ENCODE assay signal across 8 mouse cellular contexts in the genomic region with DNA sequence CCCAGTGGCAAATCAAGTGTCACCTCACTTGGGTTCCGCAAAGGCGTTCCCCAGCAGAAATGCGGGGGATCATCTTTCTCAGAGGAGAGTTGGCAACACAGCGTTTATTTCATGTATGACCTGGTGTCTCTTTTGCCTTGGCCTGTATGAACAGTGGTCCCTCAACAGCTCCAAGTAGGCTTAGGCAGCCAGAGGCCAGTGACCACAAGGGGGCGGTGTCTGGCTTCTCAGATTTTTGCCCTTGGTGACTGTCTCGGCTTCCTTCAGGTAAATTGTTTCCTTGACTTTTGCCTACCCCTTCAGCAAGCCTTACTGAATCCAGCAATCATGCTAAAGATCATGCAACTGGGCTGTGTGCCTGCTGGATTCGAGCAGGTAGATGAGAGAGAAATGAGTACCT. TPM values are rescaled to one million over a fixed set of nuclear protein-coding genes. Genes with fewer than 3 reads are reported as not detected.
DNase-seq lines count a peak whose midpoint lies in the region; TF ChIP-seq lines count a peak whose summit lies in the region.

No protein-coding gene starts in this region.

- no peak overlapping the region for H3K4me3 ChIP-seq in heart, adult 2 months

- DNase-seq in heart, adult 2 months, result peak; percentile 8 to 39
- no peak for DNase-seq in heart, adult 11 months
- DNase-seq in 416B (ENCODE audit: low read depth), result peak; percentile 44
- DNase-seq in adrenal gland, adult 8-10 months, result peak; percentile 8
- DNase-seq in embryo, embryonic 10.5 days (ENCODE audit: low spot score), result peak; percentile 75
- peak; percentile 79 for DNase-seq in kidney, postnatal 4 days
- DNase-seq in mesoderm, embryonic 11.5 days (ENCODE audit: low read depth, low spot score), result peak; percentile 56
- peak; percentile 9 to 14 for DNase-seq in thymus, postnatal 36 days

- TF ChIP-seq EP300 in heart, adult 2 months (IDR thresholded peaks at IDR 0.05; ENCODE audit: insufficient read depth, low read depth, low read length), result no peak

- intact Hi-C loops in heart, adult 2 months (cut with DNase I), result no loop called here

- no peaks in the 10 kb centered on the region for H3K36me3 ChIP-seq in heart, adult 2 months (ENCODE audit: control insufficient read depth, insufficient read depth, low read length)

- no peak overlapping the region for H3K27ac ChIP-seq in heart, adult 2 months

- no peaks in the 10 kb centered on the region for H3K4me1 ChIP-seq in heart, adult 2 months (ENCODE audit: control insufficient read depth, insufficient read depth, low read length)

- peak; percentile 77 for TF ChIP-seq CTCF in heart, adult 2 months (IDR thresholded peaks at IDR 0.05)

- no peak for TF ChIP-seq POLR2A in heart, adult 2 months (IDR thresholded peaks at IDR 0.05; ENCODE audit: insufficient read depth, low read depth, low read length)

- H3K79me2 ChIP-seq in heart, adult 2 months (replicated peaks; ENCODE audit: control insufficient read depth, insufficient read depth, low read length), result no peaks in the 10 kb centered on the region

- no peaks in the 10 kb centered on the region for H3K27me3 ChIP-seq in heart, adult 2 months (ENCODE audit: control insufficient read depth, insufficient read depth, low read length)

- WGBS in heart, adult 2 months, result 32% methylated on average over 7 of the region's 7 CpGs

- H3K9ac ChIP-seq in heart, adult 2 months (ENCODE audit: low read depth, low read length), result no peak overlapping the region

RNA-seq across cellular contexts. Expression of gene Ube2ql1, which starts 48.6 kb away (rescaled TPM):
- total RNA-seq in heart, adult 2 months (2021), result 1 to 10 TPM; 5.9 to 6.0 TPM
- 8.0 and 9.8 TPM in 2 replicates for polyA plus RNA-seq in heart, adult 2 months (2012; rRNA removed)
- 1 to 10 TPM in 3 of 4 experiments, under 1 TPM in 1; 0.68 to 2.6 (median 1.7) TPM for total RNA-seq in adrenal gland, adult 8-10 months (2022)
